Mouse (Mus musculus): ENCODE results near the gene Gcnt7. TPM values are rescaled to one million over a fixed set of nuclear protein-coding genes. Genes with fewer than 3 reads are reported as not detected.

Gene Gcnt7
- polyA plus RNA-seq, 1 experiment from 2014 or later, result 1.1 TPM

- no peak overlapping the region for H3K27ac ChIP-seq
- H3K4me2 ChIP-seq (replicated peaks), result peak overlapping the region; percentile 91
- 31% methylated on average over 6 of the region's 6 CpGs for WGBS
- no peak for ATAC-seq (ENCODE audit: low FRiP score)
- peak overlapping the region; percentile 75 for H3K4me3 ChIP-seq (replicated peaks; ENCODE audit: low read length)
- H3K9me3 ChIP-seq (ENCODE audit: control insufficient read depth, low read length), result no peaks in the 10 kb centered on the region
- peaks cover 18% of the 10 kb centered on the region for H3K36me3 ChIP-seq (replicated peaks; ENCODE audit: control insufficient read depth, insufficient read depth)
- no peaks in the 10 kb centered on the region for H3K27me3 ChIP-seq (ENCODE audit: control insufficient read depth, insufficient read depth, low read length)
- H3K4me1 ChIP-seq (replicated peaks; ENCODE audit: control insufficient read depth, insufficient read depth, low read length), result peaks cover 16% of the 10 kb centered on the region
- no peak for DNase-seq (ENCODE audit: low spot score)
- H3K9ac ChIP-seq, result peak overlapping the region; percentile 77
Measured at GRCm38 (mm10) chr2:172441176-172441575, 17.2 kb downstream of the Gcnt7 start.

DNA sequence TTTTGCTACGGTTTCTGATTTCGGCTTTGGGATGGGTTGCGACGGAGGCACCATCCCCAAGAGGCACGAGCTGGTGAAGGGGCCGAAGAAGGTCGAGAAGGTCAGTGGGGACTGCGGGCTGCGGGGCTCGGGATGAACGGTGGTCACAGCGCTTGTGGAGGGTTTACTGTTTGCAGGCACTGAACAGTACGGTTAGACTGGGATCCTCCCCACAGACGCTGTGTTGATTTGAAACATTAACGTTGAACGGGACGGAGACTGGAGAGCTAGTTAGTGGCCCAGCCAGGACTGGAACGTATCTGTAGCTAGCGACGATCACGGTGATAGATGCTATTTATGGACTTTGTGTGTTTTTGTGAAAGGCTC, 17.8 kb downstream of the Gcnt7 start:
- no peaks in the 10 kb centered on the region for H3K9me3 ChIP-seq (ENCODE audit: control insufficient read depth, low read length)
- peak overlapping the region; percentile 75 for H3K4me3 ChIP-seq (replicated peaks; ENCODE audit: low read length)
- peak overlapping the region; percentile 77 for H3K9ac ChIP-seq
- no peaks in the 10 kb centered on the region for H3K27me3 ChIP-seq (ENCODE audit: control insufficient read depth, insufficient read depth, low read length)
- peaks cover 12% of the 10 kb centered on the region for H3K36me3 ChIP-seq (replicated peaks; ENCODE audit: control insufficient read depth, insufficient read depth)
- H3K4me2 ChIP-seq (replicated peaks), result peak overlapping the region; percentile 91
- peaks cover 16% of the 10 kb centered on the region for H3K4me1 ChIP-seq (replicated peaks; ENCODE audit: control insufficient read depth, insufficient read depth, low read length)
- WGBS, result under 1% methylated on average over 21 of the region's 21 CpGs
- peak overlapping the region; percentile 23; the same call in 1 of the 2 replicates for H3K27ac ChIP-seq
- no peak for DNase-seq (ENCODE audit: low spot score)
- ATAC-seq (ENCODE audit: low FRiP score), result peak; percentile 72; the same call in 1 of the 2 replicates

DNA sequence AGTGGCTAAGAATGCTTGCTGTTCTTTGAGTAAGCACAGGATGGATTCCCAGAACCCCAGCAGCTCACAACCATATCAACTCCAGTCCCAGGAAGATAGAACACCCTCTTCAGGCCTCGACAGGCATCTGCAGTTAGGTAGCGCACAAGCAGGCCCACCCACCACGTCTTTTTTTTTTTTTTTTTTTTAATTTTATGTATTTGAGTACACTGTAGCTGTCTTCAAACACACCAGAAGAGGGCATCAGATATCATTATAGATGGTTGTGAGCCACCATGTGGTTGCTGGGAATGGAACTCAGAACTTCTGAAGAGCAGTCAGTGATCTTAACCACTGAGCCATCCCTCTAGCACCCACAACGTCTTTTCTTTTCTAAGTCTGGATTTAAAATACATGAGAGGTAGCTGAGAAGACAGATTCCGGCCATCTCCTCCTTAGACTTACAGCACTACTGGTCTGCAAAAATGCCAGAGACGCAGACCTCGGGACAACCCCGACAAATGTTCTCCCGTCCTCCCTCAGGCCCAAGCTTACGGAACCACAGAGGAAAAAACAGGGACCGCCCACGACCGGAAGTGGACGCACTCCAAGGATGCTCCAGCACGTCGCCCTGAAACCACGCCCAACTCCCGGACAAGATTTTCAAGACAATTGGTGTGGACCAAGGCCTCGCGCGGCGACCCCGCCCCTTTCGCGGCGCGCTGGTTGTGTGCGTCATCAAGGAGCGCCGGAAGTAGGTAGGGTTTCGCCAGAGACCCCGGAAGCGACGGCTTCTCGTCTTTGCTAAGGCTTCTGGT, 18.4 kb downstream of the Gcnt7 start, which contains the start of gene Rtf2:
TSS of gene Rtf2 (plus strand) at position 714 of the 797 bp plus-strand sequence.
- ATAC-seq (ENCODE audit: low FRiP score) (peak; percentile 98), DNase-seq (ENCODE audit: low spot score) (peak; percentile 98)
- Histone ChIP-seq H3K4me3 (replicated peaks; ENCODE audit: low read length) (peak within 1 kb of the TSS; percentile 75), H3K36me3 (replicated peaks; ENCODE audit: control insufficient read depth, insufficient read depth) (peaks cover 6% of the 10 kb centered on the region; the same call in 1 of the 2 replicates), H3K9me3 (ENCODE audit: control insufficient read depth, low read length) (no peaks in the 10 kb centered on the region), H3K27me3 (ENCODE audit: control insufficient read depth, insufficient read depth, low read length) (no peaks in the 10 kb centered on the region), H3K4me2 (replicated peaks) (peak within 1 kb of the TSS; percentile 91), H3K27ac (peak within 1 kb of the TSS; percentile 55), H3K9ac (peak within 1 kb of the TSS; percentile 77), H3K4me1 (replicated peaks; ENCODE audit: control insufficient read depth, insufficient read depth, low read length) (peaks cover 16% of the 10 kb centered on the region)
- 2% methylated on average over 35 of the region's 35 CpGs for WGBS

- ATAC-seq (ENCODE audit: low FRiP score) (no peak), DNase-seq (ENCODE audit: low spot score) (no peak)
- Histone ChIP-seq H3K36me3 (replicated peaks; ENCODE audit: control insufficient read depth, insufficient read depth) (no peaks in the 10 kb centered on the region), H3K27me3 (ENCODE audit: control insufficient read depth, insufficient read depth, low read length) (no peaks in the 10 kb centered on the region), H3K27ac (no peak overlapping the region), H3K4me3 (replicated peaks; ENCODE audit: low read length) (no peak overlapping the region), H3K4me2 (replicated peaks) (no peak overlapping the region), H3K9ac (no peak overlapping the region), H3K9me3 (ENCODE audit: control insufficient read depth, low read length) (no peaks in the 10 kb centered on the region), H3K4me1 (replicated peaks; ENCODE audit: control insufficient read depth, insufficient read depth, low read length) (peaks cover 16% of the 10 kb centered on the region)
- 71% methylated on average over 16 of the region's 16 CpGs for WGBS
Measured at GRCm38 (mm10) chr2:172437371-172437952, 20.9 kb downstream of the Gcnt7 start.

GRCm38 (mm10) chr2:172433746-172434145, 24.6 kb downstream of the Gcnt7 start:
- H3K4me1 ChIP-seq (replicated peaks; ENCODE audit: control insufficient read depth, insufficient read depth, low read length), result no peaks in the 10 kb centered on the region
- H3K27me3 ChIP-seq (ENCODE audit: control insufficient read depth, insufficient read depth, low read length), result no peaks in the 10 kb centered on the region
- no peak overlapping the region for H3K4me2 ChIP-seq (replicated peaks)
- no peak for DNase-seq (ENCODE audit: low spot score)
- H3K27ac ChIP-seq, result no peak overlapping the region
- 58% methylated on average over 5 of the region's 5 CpGs for WGBS
- H3K4me3 ChIP-seq (replicated peaks; ENCODE audit: low read length), result no peak overlapping the region
- H3K36me3 ChIP-seq (replicated peaks; ENCODE audit: control insufficient read depth, insufficient read depth), result no peaks in the 10 kb centered on the region
- H3K9ac ChIP-seq, result no peak overlapping the region
- no peak for ATAC-seq (ENCODE audit: low FRiP score)
- H3K9me3 ChIP-seq (ENCODE audit: control insufficient read depth, low read length), result no peaks in the 10 kb centered on the region

DNA sequence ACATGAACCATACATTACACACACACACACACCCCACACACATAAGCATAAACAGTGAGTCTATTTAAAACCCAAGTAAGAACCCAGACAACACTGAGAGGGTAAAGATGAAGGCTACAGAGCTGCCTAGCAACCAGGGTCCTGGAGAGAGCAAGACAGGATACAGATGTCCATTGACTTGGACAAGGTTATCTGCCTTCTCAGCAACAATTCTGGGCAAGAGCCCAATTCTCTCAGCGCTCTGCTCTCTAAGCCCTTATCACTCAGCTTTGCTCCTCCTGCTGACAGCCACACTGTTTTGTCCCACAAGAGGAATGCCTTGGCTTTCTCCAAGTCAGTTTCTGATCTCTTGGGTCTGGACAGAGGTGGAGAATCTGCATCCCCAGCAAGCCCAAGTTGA, 27.8 kb downstream of the Gcnt7 start:
- Histone ChIP-seq H3K9me3 (ENCODE audit: control insufficient read depth, low read length) (no peaks in the 10 kb centered on the region), H3K4me1 (replicated peaks; ENCODE audit: control insufficient read depth, insufficient read depth, low read length) (no peaks in the 10 kb centered on the region), H3K27ac (no peak overlapping the region), H3K9ac (no peak overlapping the region), H3K4me2 (replicated peaks) (no peak overlapping the region), H3K36me3 (replicated peaks; ENCODE audit: control insufficient read depth, insufficient read depth) (no peaks in the 10 kb centered on the region), H3K27me3 (ENCODE audit: control insufficient read depth, insufficient read depth, low read length) (no peaks in the 10 kb centered on the region), H3K4me3 (replicated peaks; ENCODE audit: low read length) (no peak overlapping the region)
- DNase-seq (ENCODE audit: low spot score) (no peak), ATAC-seq (ENCODE audit: low FRiP score) (no peak)
- 77% methylated on average over 1 of the region's 1 CpGs for WGBS

DNA sequence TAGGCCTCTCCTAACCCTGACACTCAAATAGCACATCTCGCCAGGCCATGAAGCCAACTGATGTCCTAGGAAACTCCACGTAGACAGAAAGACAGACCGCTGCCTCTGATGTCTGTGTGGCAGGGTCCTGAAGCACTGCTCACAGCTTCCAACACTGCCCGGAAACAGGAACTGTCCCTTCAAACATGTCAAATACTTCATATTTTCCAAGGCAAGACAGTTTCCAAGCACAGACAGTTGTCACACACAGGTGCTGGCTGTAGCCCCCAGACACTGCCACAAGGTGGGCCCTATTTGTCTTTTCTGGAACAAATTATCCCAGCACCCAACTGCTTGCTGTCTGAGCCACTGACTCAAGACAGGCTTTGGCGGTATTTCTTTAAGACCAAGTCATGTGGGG, 40.2 kb downstream of the Gcnt7 start:
- DNase-seq (ENCODE audit: low spot score) (no peak), ATAC-seq (ENCODE audit: low FRiP score) (no peak)
- H3K4me3 ChIP-seq (replicated peaks; ENCODE audit: low read length), result no peak overlapping the region
- WGBS, result 88% methylated on average over 5 of the region's 5 CpGs
- H3K4me1 ChIP-seq (replicated peaks; ENCODE audit: control insufficient read depth, insufficient read depth, low read length), result no peaks in the 10 kb centered on the region
- no peaks in the 10 kb centered on the region for H3K36me3 ChIP-seq (replicated peaks; ENCODE audit: control insufficient read depth, insufficient read depth)
- H3K9me3 ChIP-seq (ENCODE audit: control insufficient read depth, low read length), result no peaks in the 10 kb centered on the region
- no peak overlapping the region for H3K27ac ChIP-seq
- no peak overlapping the region for H3K4me2 ChIP-seq (replicated peaks)
- no peak overlapping the region for H3K9ac ChIP-seq
- H3K27me3 ChIP-seq (ENCODE audit: control insufficient read depth, insufficient read depth, low read length), result no peaks in the 10 kb centered on the region

DNA sequence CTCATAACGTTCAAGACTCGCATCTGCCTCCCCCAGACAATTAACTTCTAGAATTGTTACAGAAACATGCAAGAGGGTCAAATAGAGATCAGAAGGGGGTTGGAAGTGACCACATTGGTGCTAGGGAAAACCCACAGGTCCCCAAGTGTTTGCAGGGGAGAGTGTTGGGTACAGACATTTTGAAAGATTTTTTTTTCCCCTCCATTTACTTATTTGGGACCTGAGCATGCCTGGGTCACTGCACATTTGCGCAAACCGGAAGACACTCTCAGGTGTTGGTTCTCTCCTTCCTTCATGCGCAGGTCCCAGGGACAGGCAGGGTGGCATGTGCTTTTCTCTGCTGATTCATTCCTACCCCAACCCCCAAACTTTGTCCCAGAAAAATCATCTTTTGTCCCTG, 41.5 kb downstream of the Gcnt7 start:
- H3K36me3 ChIP-seq (replicated peaks; ENCODE audit: control insufficient read depth, insufficient read depth), result no peaks in the 10 kb centered on the region
- H3K4me2 ChIP-seq (replicated peaks), result no peak overlapping the region
- H3K4me3 ChIP-seq (replicated peaks; ENCODE audit: low read length), result no peak overlapping the region
- 0 out of 2 replicates have a peak, but pooled peaks cover 2% of the 10 kb centered on the region for H3K4me1 ChIP-seq (replicated peaks; ENCODE audit: control insufficient read depth, insufficient read depth, low read length)
- WGBS, result 92% methylated on average over 5 of the region's 5 CpGs
- no peaks in the 10 kb centered on the region for H3K27me3 ChIP-seq (ENCODE audit: control insufficient read depth, insufficient read depth, low read length)
- no peak overlapping the region for H3K9ac ChIP-seq
- H3K27ac ChIP-seq, result no peak overlapping the region
- ATAC-seq (ENCODE audit: low FRiP score) (no peak), DNase-seq (ENCODE audit: low spot score) (no peak)
- H3K9me3 ChIP-seq (ENCODE audit: control insufficient read depth, low read length), result no peaks in the 10 kb centered on the region

DNA sequence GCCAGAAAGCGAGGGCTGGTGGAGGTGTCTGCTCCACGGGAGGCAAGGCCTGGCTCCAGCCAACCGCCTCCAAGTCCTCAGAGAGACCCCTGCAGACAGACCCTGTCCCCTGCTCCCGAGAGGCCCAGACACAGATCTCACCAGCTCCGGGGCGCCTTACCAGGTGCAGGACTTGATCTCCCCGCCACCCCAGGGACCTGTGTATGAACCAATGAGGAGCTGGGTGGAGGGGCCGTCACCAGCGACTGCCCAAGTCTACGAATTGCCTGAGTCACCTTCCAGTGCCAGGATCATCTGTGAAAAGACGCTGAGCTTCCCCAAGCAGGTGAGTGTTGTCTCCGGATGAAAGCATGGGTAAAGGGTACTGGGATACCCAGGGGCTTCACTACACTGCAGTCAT, 42.2 kb downstream of the Gcnt7 start:
- no peaks in the 10 kb centered on the region for H3K36me3 ChIP-seq (replicated peaks; ENCODE audit: control insufficient read depth, insufficient read depth)
- H3K9ac ChIP-seq, result no peak overlapping the region
- 63% methylated on average over 12 of the region's 12 CpGs for WGBS
- H3K9me3 ChIP-seq (ENCODE audit: control insufficient read depth, low read length), result no peaks in the 10 kb centered on the region
- ATAC-seq (ENCODE audit: low FRiP score), result no peak
- no peaks in the 10 kb centered on the region for H3K27me3 ChIP-seq (ENCODE audit: control insufficient read depth, insufficient read depth, low read length)
- H3K27ac ChIP-seq, result no peak overlapping the region
- 0 out of 2 replicates have a peak, but pooled peaks cover 2% of the 10 kb centered on the region for H3K4me1 ChIP-seq (replicated peaks; ENCODE audit: control insufficient read depth, insufficient read depth, low read length)
- no peak overlapping the region for H3K4me3 ChIP-seq (replicated peaks; ENCODE audit: low read length)
- H3K4me2 ChIP-seq (replicated peaks), result no peak overlapping the region
- no peak for DNase-seq (ENCODE audit: low spot score)
